Mouse (Mus musculus) urinary bladder, postnatal 36 days (tissue): Measurements from ENCODE around the gene Zswim9.
"Not testable (repeated sequence)": the region's sequence is repeated elsewhere in the genome, so short reads cannot be mapped to it uniquely, and the experiment has no call there.

ENCODE experiments used
- DNase-seq, 2 experiments: peaks; one replicate each; pipeline ENCODE4 v3.0.0; 2022; ENCODE audit warnings: low spot score in 2 of 2, mixed read lengths in 1 of 2

Gene Zswim9

DNA sequence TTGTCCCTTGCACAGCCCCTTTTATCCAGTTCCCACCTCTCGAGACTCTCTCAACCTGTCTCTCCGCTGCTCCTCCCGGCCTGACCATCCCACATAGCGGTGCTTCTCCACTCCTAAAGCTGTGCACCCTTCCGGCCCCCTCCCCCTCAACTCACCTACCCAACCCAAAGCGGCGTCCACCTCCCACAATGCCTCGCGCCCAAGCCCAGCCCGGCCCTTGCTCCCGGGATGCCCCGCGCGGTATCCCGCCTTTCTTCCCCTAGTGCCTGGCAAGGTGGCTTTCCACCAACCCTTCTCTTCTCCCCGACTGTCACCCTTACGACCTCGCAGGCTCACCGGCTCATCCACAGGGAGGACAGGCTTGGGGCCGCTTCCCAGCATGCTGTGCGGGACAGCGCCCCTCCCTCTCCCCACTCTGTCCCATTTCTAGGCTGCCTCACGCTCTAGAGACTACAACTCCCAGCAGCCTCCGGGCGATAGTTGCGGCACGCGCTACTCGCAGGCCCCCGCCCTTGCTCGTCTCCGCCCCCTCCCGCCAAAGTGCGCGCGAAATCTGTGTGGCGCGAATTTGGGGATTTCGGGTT, at the start of gene Zswim9:
Gene Zswim9 (minus strand): TSS at position 414 of the 584 bp plus-strand sequence.
- DNase-seq: peak; percentile 90 to 91

DNA sequence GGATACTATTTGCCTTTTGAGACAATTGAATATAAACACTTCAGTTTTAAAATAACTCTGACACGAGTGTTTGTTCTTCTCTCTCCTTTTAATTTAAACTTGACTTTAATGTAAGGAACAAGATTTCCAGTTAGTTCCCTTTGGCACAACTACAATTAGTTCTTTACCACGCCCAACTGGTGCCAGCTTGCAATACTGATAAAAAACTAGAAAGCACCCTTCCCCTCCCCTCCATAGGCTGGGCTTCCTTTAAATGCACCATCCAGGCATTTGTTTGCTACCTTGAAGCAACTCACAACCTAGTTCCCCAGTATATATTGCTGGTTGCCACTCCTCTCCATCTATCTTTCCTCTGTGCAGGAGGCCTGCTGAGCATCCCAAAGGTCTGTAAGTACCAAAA, 45.8 kb upstream of the Zswim9 start, which contains the start of gene Pla2g4c:
Gene Pla2g4c (plus strand): TSS at position 340 of the 400 bp plus-strand sequence.
- DNase-seq: no peak

DNA sequence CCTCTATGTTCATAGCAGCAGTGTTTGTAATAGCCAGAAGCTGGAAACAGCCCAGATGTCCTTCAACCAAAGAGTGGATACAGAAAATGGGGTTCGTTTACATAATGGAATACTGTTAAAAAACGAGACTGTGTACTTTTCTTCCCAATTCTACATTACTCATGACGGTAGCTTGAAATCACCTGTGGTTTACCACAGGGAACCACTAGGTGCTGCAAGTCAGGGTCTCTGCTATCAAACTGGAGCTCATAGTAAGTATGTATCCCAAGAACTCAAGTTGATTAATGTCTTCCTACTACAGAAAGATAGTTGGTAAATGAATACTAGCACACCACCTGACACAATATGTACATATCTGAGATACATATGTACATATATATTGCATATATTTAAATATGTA, 42.9 kb upstream of the Zswim9 start:
- DNase-seq: no peak

DNA sequence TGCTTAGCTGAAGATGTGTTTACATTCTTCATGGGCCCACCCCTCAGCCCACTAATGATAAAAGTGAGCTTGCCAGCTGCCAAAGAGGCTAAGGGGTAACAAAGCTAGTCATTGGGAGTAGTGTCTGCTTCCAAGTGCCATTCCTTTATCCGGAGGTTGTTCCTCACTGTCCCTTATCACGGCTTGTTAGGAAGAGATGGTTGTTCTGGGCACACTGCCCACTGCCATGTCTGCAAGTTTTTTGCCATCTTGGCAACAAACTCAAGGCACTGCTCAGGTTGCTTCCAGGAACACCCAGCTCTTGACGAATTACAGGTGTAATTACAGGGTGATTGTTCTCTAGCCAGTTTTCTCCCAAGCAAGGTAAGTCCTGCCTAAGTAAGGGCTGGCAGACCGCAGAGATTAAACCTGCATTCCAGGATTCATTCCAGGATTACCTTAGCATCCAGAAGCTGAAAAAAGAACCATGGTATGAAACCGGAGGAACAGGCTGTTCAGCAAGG, 35.6 kb upstream of the Zswim9 start:
- DNase-seq: no peak

DNA sequence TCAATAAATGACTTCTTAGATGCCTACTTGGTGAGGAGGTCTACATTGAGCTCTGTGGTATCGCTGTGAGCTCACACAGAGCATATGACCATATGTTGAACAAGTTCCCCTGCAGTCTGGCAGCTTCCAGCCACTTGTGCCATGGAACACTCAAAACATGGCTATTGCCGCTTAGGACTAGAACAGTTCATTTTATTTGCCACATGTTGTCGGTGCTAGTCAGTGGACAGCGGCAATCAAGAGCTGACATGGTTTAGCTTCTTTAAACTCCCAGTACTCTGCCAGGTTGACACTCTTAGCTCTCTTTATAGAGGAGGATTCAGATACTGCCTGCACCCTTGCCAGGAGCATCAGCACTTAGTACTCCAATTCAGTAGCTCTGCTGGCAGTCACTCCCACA, 32.9 kb upstream of the Zswim9 start:
- DNase-seq: no peak

DNA sequence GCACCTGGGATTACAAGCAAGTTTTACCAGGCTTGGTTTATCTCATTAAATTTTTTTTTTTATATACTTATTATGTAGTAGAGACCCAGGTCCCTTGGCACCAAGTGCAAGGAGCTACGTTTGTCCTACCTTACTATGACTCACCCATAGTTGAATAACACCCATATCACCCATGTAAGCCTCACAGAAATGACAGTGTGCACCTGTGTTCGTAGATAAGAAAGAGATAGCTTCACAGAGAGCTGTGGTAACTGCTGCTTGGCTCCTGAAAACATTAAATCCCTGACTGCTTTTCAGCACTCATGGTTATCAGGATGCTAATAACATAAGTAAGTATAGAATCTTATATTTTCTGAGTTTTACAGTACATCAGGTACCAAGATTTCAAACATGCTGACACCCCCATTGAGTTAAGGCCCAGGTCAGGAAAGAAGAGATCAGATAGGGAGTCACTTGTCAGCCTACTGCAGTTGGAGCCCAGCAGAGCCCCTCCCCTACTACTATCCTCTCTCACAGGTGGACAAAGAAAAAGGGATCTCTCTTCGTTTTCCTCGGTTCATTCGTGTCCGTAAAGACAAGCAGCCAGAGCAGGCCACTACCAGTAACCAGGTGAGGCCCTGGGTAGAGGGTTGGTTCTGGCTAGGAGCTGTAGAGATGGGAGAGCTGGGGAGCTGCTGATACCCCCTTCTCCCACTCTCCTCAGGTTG, 32.1 kb upstream of the Zswim9 start:
- no peak for DNase-seq

DNA sequence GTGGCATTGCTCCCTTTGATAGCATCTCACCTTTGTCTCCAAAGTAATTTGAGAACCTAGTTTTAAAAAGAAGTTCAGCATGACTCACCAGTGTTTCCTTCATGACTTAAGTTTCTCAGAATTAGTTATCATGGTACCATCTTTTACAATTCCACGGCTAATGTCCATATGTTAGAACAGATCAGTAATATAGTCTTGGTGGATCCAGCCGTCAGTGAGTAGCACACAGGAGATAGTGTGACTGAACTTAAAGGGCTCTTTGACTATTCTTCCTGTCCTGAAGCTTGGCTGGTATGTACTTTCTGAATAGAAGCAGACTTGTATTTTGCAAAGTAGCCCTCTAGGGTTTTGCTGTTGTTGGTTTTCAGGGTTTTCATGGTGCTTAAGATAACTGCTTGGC, 30.9 kb upstream of the Zswim9 start:
- DNase-seq: no peak

DNA sequence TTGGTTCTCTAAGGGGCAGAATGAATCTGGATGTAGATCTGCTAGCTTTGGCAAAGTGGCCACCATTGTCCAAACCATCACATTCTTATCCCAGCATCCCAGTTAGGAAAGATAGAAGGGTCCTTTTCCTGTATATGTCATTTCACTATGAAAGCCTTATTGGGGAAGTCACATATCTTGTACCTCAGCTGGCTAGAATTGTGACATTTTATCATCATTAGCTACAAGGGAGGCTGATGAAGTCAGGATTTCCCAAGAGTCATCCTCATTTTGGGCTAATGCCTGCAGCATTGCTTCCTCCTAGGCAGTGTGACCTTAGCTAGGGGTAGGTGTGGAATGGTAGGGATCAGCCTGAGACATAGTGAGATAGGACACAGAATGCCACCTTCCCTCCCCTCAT, 24.9 kb upstream of the Zswim9 start:
- DNase-seq: no peak

DNA sequence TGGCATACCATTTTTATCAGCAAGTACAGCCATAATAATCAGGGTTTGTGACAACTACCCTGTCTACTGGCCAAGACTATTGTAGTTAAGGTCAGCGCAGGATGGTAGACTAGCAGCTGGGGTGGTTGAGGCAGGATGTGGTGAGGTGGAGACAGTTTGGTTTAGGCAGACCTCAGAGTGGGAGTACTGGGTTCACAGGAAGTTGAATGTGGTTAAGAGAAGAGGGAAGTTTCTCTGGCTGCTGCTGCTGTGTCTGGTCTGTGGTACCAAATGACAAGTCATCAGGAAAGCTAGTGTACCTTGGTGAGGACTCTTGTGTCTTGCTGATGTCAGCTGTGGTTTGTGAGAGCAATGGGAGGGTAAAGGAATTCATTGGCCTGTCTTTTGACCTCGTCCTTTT, 24.3 kb upstream of the Zswim9 start:
- DNase-seq: no peak

DNA sequence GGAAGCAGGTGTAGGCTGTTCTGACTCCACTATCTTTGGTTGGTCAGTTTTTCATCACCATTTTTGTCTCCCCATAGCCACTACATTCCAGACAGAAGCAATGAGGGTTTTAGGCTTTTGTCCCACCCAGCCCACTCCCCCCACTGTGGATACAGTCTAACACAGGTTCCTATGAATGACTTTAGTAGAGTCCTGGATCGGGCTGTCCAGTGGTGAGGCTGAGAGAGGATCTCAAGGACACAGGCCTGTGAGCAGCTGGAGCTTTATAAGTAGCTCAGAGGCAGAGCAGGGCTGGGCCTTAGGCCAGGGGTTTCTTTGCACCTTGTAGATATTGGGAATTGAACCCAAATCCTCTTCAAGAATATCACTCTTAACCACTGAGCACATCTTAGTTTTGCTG, 23.1 kb upstream of the Zswim9 start:
- DNase-seq: no peak

DNA sequence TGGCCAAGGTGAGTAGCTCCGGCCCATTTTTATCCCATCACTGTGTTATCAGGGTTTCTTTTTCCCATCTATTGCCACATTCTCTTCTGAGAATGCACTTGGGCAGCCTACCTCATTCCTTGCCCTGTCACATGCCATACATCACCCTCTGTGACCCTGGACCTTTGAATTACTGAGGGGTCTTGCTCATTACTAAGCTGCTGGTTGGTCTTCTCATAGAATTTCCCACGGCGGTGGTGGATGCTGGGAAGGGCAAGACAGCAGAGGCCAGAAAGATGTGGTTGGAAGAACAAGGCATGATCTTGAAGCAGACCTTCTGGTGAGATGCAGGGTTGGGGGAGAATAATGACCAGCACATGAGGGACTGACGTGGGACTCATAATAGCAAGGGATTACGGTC, 20.3 kb upstream of the Zswim9 start:
- DNase-seq: no peak

DNA sequence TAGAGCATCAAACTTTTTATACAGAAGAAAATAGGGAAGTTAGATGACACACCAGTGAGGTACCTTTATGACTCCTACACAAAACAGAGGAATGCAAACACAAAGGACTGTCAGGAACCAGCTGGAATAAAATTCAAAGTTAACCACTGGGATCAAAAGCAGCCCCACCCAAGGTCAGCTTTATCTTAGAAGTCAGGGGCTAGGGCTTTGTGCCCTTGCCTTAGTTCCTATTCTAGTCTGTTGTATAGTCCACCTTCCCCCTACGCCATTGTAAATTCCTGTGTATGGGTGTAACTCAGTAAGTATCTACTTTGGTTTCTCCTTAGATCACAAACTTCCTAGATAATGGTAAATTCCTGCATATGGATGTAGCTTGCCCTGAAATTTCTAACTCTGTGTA, 19.1 kb upstream of the Zswim9 start:
- no peak for DNase-seq

DNA sequence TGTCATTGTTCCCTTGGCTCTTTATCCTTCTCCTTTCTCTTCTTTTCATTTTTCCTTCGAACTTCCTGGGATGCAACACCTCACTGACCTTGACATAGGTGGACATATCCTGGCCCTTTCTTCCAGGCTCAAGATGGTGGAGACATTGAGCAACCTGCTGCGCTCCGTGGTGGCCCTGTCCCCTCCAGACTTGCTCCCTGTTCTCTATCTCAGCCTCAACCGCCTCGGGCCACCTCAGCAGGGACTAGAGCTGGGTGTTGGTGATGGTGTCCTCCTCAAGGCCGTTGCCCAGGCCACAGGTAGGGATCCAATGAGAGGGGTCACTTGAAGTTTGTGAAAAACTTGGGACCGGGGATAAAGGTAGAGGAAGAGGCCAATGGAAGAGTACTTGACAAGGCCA, 16.7 kb upstream of the Zswim9 start:
- DNase-seq: no peak

DNA sequence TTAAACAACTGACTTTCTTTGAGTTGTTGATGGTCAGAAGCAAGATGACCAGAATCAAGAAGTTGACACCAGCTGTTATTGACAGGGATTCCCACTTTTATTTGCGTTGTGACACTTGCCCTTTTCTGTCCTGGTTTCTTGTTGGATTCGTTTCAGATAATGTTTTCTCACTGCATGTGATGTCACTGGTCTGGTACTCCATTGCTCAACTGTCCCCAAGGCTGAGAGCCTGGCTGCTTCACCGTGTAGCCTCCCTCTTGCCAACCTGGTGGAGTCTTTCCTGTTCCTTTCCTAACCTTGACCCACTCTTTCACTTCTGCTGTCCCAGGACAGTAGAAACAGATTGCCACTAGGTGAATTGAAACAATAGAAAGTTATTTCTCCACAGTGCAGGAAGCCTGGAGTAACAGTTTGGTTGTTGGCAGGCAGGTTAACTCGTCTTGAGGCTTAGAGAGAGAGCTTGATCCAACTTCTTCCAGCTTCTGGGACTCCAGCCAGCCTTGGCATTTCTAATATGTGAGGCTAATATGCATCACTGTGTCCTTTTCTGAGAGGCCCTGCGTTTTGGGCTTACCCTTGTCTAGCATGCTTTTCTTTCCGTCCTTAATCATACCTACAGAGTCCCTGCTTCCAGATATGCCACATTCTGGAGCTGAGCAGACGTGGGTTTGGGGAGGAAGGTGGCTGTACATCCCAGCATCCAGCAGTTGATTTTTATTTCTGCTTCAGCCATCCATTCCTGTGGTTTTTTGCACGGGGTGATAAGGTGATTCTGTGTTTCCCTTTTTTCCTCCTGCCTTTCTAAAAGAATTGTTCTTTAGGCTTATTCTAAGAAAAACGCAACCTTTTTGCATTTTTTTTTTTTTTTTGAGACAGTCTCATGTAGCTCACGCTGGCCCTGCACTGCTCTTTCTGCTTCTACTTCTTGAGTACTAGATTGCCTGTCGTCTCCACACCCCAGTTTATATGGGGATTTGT, 15.6 kb upstream of the Zswim9 start:
- DNase-seq: peak in 1 of 2 experiments; percentile 19

DNA sequence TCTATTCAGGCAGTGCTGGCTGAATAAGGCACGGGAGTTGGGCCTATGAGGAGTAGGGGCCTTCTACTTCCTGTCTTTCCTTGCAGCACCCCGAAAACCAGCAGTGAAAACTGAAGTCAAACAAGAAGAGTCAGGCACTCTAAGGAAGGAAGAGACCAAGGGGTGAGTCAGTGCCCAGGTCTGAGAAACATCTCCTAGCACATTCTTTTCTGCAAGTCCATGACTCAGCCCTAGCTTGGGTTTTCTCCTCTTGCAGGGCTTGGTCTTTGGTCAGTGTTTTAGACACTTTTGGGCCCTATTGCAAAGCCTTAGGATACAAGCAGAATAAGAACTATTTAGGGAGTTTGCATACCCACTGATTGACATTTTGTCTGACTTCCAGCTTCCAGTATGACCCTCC, 12.8 kb upstream of the Zswim9 start:
- no peak for DNase-seq

DNA sequence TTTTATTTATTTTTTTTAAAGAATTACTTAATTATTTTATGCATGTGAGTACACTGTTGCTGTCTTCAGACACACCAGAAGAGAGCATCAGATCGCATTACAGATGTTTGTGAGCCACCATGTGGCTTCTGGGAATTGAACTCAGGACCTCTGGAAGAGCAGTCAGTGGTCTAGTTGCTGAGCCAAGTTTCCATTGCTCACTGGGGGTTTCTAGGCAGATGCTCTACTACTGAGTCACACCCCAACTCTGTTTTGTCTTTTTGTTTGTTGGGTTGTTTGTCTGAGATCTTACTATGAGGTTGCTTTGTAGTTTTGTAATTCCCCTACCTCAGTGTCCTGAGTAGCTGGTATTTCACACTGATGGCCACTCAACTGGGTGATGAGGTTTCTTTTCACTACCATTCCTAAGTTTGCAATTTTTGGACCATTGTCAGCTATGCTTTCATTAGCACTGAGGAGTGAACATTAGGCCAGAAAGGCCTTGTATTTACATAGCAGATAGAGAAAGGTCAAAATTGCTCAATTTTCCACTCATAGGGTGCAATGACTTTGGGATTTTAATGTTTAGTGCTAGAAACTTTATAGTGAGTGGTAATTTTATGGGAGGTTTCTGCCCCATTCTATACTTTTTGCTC, 11.6 kb upstream of the Zswim9 start:
- DNase-seq: no peak

DNA sequence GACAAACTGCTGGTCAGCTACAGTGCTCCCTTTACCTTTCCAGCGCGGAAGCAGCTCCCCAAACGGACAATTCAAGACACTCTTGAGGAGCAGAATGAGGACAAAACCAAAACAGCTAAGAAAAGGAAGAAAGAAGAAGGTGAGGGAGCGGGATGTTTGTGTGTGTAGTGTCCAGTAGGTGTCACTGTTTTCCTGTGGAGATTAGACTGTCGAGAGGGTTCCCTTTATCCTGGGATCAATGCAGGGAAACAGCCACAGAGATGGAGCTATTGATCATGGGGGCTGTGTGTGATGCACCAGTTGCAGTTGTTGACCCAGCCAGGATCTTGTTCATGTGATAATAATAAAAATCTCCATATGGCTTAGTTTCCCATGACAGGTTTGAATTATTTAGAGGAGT, 10.1 kb upstream of the Zswim9 start:
- DNase-seq: no peak

DNA sequence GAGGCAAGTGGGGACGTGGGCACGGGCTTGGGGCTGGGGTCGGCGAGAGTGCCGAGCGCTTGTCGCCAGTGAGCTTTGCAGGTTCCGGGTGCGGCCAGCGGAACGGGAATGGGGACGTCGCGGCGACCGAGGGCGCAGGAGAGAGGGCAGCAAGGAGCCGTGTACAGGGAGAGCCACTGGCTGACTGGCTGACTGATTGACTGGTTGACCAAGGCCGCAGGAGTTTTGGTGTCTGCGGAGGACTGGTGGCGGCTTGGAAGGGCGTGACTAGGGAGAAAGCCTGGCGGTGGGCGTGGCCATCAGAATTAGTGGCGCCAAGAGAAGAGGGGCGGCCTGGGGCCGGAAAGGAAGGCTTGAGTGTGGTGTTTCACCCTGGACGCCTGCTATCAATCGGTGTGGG, 436 bp upstream of the Zswim9 start:
- DNase-seq: not testable (repeated sequence)

DNA sequence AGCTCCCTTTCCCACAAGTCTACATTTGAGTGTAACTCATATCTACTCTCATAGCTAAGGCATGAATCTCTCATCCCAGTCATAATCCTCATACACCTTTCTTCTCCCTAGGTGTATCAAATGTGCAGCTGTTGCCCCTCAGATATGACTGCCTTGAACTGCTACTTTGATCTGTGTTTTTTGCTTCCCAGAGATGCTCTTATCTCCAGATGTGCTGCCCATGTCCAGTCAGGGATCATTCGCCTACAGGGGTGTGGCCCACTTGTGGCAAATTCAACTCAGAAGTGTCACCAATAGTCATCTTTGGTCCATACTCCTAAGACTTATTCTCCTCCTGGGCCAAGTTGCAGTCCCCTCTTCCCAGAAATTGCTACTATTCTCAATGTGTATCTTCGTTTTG, 688 bp downstream of the Zswim9 start:
- no peak for DNase-seq

DNA sequence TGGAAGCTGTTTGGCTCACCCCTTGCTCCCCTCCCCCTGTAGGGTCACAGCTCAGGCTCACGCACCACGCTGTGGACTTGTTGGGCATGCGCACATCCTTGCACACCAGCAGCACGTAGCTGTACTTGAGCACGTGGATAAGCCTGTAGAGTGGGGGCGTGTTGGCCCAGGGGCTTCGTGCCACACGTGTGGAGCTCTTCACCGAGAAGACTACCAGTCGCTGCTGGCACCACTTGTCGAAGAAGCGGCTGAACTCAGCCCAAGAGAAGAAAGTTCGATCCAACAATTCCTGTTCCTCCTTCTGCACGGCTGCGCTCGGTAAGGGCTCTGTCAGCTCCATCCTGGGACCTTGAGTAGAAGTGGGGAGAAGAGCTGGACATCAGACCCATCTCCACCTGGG, 1.4 kb downstream of the Zswim9 start, which contains the start of gene Lig1:
Gene Lig1 (plus strand): TSS at position 203 of the 400 bp plus-strand sequence.
- no peak for DNase-seq

DNA sequence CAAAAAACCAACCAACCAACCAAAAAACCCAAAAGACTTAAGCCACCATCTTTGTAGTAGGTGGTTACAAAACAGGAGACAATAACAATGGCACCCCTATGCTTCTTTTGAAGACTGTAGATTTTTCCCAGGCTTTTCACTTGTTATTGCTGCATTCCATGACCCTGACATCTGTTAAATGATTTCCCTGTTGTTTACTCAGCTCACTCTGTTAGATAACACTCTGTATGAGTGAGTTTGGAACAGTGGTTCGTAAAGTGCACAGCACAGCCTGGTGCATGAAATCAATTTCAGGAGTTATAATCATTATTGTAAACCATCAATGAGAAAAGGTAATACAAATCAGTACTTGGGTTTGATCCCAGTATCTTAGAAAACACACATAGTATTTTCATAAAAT, 6.8 kb downstream of the Zswim9 start:
- no peak for DNase-seq

DNA sequence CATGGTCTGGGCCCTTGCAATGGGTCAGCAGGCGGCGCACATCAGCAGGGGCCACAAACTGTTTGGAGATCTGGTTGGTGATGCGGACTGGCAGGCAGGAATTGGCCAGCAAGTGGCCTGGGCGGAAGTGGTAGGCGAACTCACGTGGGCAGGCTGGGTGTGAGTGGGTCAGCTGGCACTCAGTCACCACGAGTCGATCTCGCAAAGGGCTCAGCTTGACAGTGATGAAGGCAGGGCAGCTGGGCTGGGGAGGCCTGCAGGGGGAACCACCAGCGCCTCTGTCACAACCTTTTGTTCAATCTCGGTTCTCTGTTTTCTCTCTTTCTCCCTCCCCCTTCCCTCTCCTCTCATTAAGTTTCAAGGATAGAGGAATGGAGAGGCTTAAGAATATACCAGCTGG, 9.1 kb downstream of the Zswim9 start:
- DNase-seq: no peak
